Mouse (Mus musculus): ENCODE results near the gene Kcnq4. TPM values are rescaled to one million over a fixed set of nuclear protein-coding genes. Genes with fewer than 3 reads are reported as not detected.

Gene Kcnq4
- total and polyA plus RNA-seq, 3 experiments = 0.05 TPM; not detected in 2

DNA sequence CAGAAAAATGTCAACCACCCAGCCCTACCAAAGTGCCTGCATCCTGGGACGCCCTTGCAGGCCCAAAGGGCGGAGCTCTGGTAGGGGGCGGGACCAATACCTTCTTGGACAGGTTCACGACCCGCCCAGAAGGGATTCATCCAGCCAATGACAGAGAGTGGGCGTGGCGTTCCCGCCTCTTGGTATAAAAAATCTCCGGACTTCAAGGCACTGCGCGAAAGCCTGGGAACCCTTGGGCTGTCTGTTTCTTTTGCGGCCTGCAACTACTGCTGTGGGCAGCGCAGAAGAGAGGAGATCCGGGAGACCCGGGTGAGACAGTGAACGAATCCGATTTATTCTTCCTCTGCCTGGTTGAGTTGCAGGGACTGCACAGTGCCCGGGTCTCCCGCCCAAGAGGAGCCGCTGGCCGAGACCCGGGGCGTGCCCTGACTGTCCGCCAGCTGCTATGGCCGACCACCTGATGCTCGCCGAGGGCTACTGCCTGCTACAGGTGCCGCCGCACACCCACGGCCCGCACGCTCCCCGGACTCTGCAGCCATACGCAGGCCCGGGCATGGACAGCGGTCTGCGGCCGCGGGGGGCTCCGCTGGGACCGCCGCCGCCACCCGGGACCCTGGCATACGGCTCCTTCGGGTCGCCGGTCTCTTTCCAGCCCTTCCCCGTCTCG, 81.9 kb downstream of the Kcnq4 start, which contains the start of gene Cited4:
Gene Cited4 (plus strand): TSS at position 215 of the 667 bp plus-strand sequence.
- H3K27me3 ChIP-seq (ENCODE audit: insufficient read depth, low read length) = no peaks in the 10 kb centered on the region
- H3K36me3 ChIP-seq (replicated peaks) = peaks cover 12% of the 10 kb centered on the region
- H3K4me1 ChIP-seq (ENCODE audit: insufficient read depth, low read depth, low read length) = peaks cover 69% of the 10 kb centered on the region
- no peak for TF ChIP-seq GATA1 (IDR thresholded peaks at IDR 0.05; ENCODE audit: borderline replicate concordance, low read length)
- no peak for TF ChIP-seq CTCF (IDR thresholded peaks at IDR 0.05; ENCODE audit: low read depth, low read length)
- no peak for TF ChIP-seq TAL1 (conservative IDR thresholded peaks at IDR 0.05; ENCODE audit: low read depth, low read length)
- no peak for TF ChIP-seq POLR2AphosphoS5 (IDR thresholded peaks at IDR 0.05; ENCODE audit: insufficient replicate concordance, low read depth, low read length)
- no peak for TF ChIP-seq GATA2 (IDR thresholded peaks at IDR 0.05; ENCODE audit: borderline replicate concordance, low read depth, low read length)
- ATAC-seq (ENCODE audit: extremely low read depth, insufficient number of reproducible peaks, low FRiP score, poor library complexity, severe bottlenecking) (peak; percentile 84), DNase-seq (ENCODE audit: low spot score) (peak; percentile 80)
- peak within 1 kb of the TSS; percentile 95 for H3K4me3 ChIP-seq (ENCODE audit: low read depth, low read length)
- H3K9me3 ChIP-seq (replicated peaks) = no peaks in the 10 kb centered on the region

DNA sequence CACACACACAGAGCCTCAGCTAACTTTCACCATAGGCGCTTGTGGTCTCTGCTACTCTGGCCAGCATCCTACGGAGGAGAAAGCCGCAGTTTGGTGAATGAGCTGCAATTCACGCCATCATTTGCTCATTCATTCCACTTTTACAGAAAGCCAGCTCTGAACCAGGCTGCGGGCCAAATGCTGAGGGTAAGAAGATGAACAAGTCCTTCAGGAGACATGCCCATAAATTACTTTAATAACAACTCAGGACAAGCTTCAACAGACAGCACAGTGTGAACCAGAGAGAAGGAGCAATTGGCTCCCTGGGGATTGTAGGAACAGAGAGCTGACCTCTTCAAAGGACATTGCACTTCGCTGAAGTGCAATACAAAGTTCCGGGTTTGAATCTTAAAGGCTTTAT, 82.6 kb downstream of the Kcnq4 start:
- H3K4me3 ChIP-seq (ENCODE audit: low read depth, low read length) = peak overlapping the region; percentile 95; the same call in 1 of the 2 replicates
- H3K4me1 ChIP-seq (ENCODE audit: insufficient read depth, low read depth, low read length) = peaks cover 62% of the 10 kb centered on the region
- DNase-seq (ENCODE audit: low spot score) = no peak

DNA sequence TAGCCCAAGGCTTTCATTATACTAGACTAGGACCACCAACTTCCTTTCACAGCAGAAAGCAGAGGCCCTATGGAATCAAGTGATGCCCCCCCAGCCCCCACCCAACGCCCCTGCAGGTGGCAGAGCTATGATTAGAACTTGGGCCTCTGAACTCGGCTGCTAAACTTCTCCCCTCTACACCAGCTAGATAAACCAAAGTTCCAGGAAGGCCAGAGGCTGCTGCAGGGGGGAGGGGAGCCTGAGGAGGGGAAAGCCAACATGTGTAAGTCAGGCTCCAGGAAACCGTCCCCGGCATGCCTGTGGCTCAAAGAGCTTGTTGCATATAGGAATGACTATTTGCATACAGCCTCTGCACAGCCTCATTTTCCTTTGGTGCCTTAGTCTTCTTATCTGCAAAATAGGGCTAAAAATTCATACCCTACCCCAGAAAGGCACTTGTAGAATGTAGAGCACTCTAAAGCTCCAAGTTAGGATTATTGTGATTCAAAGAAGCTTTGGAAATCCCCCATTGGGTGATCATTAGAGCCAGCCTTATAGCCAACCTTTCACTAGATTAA, 83.2 kb downstream of the Kcnq4 start:
- Histone ChIP-seq H3K36me3 (replicated peaks) (peaks cover 12% of the 10 kb centered on the region), H3K4me3 (ENCODE audit: low read depth, low read length) (peak overlapping the region; percentile 95; the same call in 1 of the 2 replicates), H3K4me1 (ENCODE audit: insufficient read depth, low read depth, low read length) (peaks cover 59% of the 10 kb centered on the region), H3K9me3 (replicated peaks) (no peaks in the 10 kb centered on the region), H3K27me3 (ENCODE audit: insufficient read depth, low read length) (no peaks in the 10 kb centered on the region)
- TF ChIP-seq TAL1 (conservative IDR thresholded peaks at IDR 0.05; ENCODE audit: low read depth, low read length) (peak; percentile 40; the same call in 1 of the 2 replicates), POLR2AphosphoS5 (IDR thresholded peaks at IDR 0.05; ENCODE audit: insufficient replicate concordance, low read depth, low read length) (no peak)
- DNase-seq (ENCODE audit: low spot score) = peak; percentile 48
- ATAC-seq (ENCODE audit: extremely low read depth, insufficient number of reproducible peaks, low FRiP score, poor library complexity, severe bottlenecking) = peak; percentile 46

More for the DNA sequence above, 82.6 kb downstream of the Kcnq4 start:
- Histone ChIP-seq H3K36me3 (replicated peaks) (peaks cover 12% of the 10 kb centered on the region), H3K9me3 (replicated peaks) (no peaks in the 10 kb centered on the region), H3K27me3 (ENCODE audit: insufficient read depth, low read length) (no peaks in the 10 kb centered on the region)
- no peak for ATAC-seq (ENCODE audit: extremely low read depth, insufficient number of reproducible peaks, low FRiP score, poor library complexity, severe bottlenecking)
- TF ChIP-seq GATA1 (IDR thresholded peaks at IDR 0.05; ENCODE audit: borderline replicate concordance, low read length) (no peak), GATA2 (IDR thresholded peaks at IDR 0.05; ENCODE audit: borderline replicate concordance, low read depth, low read length) (no peak), TAL1 (conservative IDR thresholded peaks at IDR 0.05; ENCODE audit: low read depth, low read length) (no peak), CTCF (IDR thresholded peaks at IDR 0.05; ENCODE audit: low read depth, low read length) (no peak), POLR2AphosphoS5 (IDR thresholded peaks at IDR 0.05; ENCODE audit: insufficient replicate concordance, low read depth, low read length) (no peak)

DNA sequence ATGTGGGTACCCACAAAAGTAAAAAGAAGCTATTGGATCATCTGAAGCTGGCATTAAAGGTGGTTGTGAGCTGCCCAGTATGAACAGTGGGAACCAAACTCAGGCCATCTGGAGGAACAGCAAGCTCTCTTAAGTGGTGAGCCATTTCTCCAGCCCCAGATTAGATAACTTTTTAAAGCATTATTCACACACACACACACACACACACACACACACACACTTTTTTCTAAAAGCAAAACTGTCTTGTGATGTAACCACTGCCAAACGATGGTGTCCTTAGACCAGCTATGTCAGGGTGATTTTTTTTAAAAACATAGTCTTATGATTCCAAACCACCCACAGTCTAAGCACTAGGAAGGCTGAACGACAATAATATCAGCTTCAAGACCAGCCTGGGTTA, 83.8 kb downstream of the Kcnq4 start:
- Histone ChIP-seq H3K36me3 (replicated peaks) (peaks cover 12% of the 10 kb centered on the region), H3K9me3 (replicated peaks) (no peaks in the 10 kb centered on the region), H3K4me3 (ENCODE audit: low read depth, low read length) (no peak overlapping the region), H3K4me1 (ENCODE audit: insufficient read depth, low read depth, low read length) (peaks cover 54% of the 10 kb centered on the region), H3K27me3 (ENCODE audit: insufficient read depth, low read length) (no peaks in the 10 kb centered on the region)
- TF ChIP-seq POLR2AphosphoS5 (IDR thresholded peaks at IDR 0.05; ENCODE audit: insufficient replicate concordance, low read depth, low read length) = no peak
- DNase-seq (ENCODE audit: low spot score) = no peak
- no peak for ATAC-seq (ENCODE audit: extremely low read depth, insufficient number of reproducible peaks, low FRiP score, poor library complexity, severe bottlenecking)

DNA sequence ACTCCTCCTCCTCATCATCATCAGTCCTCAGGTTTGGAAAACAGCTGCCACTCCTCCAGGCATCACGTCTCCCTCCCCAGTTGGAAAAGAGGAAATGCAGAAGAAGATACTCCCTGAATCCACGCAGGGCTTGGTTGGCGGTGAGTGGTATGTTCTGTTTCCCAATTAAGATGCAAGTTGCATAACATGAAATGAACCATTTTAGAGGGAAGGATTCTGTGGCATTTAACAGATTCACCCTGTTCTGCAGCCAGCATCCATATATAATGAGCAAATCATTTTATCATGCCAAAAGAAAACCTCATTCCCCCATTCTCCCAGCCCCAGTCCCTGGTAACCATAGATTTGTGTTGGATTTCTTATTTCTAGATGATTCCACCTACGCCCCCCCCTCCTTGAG, 87.9 kb downstream of the Kcnq4 start:
- no peak for DNase-seq (ENCODE audit: low spot score)
- H3K27me3 ChIP-seq (ENCODE audit: insufficient read depth, low read length) = no peaks in the 10 kb centered on the region
- peaks cover 3% of the 10 kb centered on the region for H3K9me3 ChIP-seq (replicated peaks)
- H3K4me1 ChIP-seq (ENCODE audit: insufficient read depth, low read depth, low read length) = peaks cover 31% of the 10 kb centered on the region
- ATAC-seq (ENCODE audit: extremely low read depth, insufficient number of reproducible peaks, low FRiP score, poor library complexity, severe bottlenecking) = no peak
- H3K4me3 ChIP-seq (ENCODE audit: low read depth, low read length) = no peak overlapping the region
- no peaks in the 10 kb centered on the region for H3K36me3 ChIP-seq (replicated peaks)
- no peak for TF ChIP-seq CTCF (IDR thresholded peaks at IDR 0.05; ENCODE audit: low read depth, low read length)
- no peak for TF ChIP-seq GATA2 (IDR thresholded peaks at IDR 0.05; ENCODE audit: borderline replicate concordance, low read depth, low read length)
- TF ChIP-seq GATA1 (IDR thresholded peaks at IDR 0.05; ENCODE audit: borderline replicate concordance, low read length) = no peak
- no peak for TF ChIP-seq TAL1 (conservative IDR thresholded peaks at IDR 0.05; ENCODE audit: low read depth, low read length)
- no peak for TF ChIP-seq POLR2AphosphoS5 (IDR thresholded peaks at IDR 0.05; ENCODE audit: insufficient replicate concordance, low read depth, low read length)

DNA sequence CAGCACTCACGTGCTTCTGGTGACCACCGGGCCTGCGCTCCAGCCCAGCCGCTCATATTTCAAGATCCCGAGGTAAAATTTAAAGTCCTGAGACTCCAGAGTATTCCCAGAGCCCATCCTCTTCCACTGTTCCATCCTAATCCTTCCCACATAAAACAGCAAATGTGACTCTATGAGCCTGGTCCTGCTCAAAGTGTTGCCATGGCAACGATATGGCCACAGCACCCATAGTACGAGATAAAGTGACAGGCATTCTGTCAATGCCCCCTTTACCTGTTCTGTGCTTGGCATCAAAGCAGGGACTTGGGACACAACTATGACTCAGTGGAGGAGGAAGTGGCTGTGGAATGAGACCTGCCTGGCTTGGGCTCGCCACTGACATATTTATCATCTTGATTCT, 92.5 kb downstream of the Kcnq4 start:
- H3K36me3 ChIP-seq (replicated peaks) = no peaks in the 10 kb centered on the region
- no peak overlapping the region for H3K4me3 ChIP-seq (ENCODE audit: low read depth, low read length)
- H3K4me1 ChIP-seq (ENCODE audit: insufficient read depth, low read depth, low read length) = peaks cover 16% of the 10 kb centered on the region
- TF ChIP-seq CTCF (IDR thresholded peaks at IDR 0.05; ENCODE audit: low read depth, low read length) = no peak
- no peak for TF ChIP-seq GATA2 (IDR thresholded peaks at IDR 0.05; ENCODE audit: borderline replicate concordance, low read depth, low read length)
- TF ChIP-seq TAL1 (conservative IDR thresholded peaks at IDR 0.05; ENCODE audit: low read depth, low read length) = no peak
- no peak for TF ChIP-seq GATA1 (IDR thresholded peaks at IDR 0.05; ENCODE audit: borderline replicate concordance, low read length)
- no peak for TF ChIP-seq POLR2AphosphoS5 (IDR thresholded peaks at IDR 0.05; ENCODE audit: insufficient replicate concordance, low read depth, low read length)
- ATAC-seq (ENCODE audit: extremely low read depth, insufficient number of reproducible peaks, low FRiP score, poor library complexity, severe bottlenecking) (no peak), DNase-seq (ENCODE audit: low spot score) (no peak)
- peaks cover 3% of the 10 kb centered on the region for H3K9me3 ChIP-seq (replicated peaks)
- no peaks in the 10 kb centered on the region; the same call in 1 of the 2 replicates for H3K27me3 ChIP-seq (ENCODE audit: insufficient read depth, low read length)
